Mouse (Mus musculus) regulatory T cell (primary cell): ENCODE measurements around the gene Arhgdib.

ENCODE experiments used
- in situ Hi-C: fragments of 300-600 bp; cut with MboI, MseI; formaldehyde crosslinking; loops from one replicate; pipeline ENCODE4 v1.15.1; 2025; ENCODE audit warnings: high pct_unique_total_duplicates

The Arhgdib gene

DNA sequence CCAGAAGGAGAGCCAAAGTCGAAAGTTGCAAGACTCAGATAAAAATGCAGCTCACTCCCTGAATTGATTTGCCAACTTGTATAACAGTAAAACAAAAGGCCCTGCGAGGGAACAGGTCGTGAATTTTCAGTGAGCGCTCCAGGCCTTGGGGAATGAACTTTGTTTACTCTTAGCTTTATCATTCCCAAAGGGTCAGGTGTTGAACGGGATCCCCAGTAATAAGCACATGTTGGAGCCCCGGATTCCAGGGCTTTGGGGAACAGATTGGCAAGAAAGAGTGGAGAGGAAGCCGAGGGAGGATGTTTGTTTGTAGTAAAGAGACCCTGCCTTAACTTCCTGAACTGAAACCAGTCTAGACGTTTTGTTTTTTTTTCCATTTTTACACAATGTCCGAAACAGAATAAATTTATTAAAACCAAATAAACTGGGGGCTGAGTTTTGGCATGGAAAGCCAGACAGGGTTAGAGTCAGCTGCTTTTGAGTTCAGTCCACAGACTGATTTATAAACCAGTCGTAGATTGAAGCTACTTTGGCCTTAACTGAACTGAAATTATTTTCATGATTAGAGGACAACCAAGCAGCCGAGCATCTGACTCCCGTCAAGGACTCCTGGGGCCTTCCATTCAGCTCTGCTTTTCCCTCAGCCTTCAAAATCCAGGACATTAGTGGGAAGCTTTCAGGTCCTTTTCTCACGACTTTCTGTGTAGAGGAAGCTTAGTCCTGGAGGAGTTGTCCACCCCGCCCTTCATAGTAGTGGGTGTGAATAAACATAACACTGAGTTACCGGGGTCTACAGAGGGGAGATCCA lies 47.0 kb downstream of the Arhgdib start:
- in situ Hi-C loops = no loop called here

DNA sequence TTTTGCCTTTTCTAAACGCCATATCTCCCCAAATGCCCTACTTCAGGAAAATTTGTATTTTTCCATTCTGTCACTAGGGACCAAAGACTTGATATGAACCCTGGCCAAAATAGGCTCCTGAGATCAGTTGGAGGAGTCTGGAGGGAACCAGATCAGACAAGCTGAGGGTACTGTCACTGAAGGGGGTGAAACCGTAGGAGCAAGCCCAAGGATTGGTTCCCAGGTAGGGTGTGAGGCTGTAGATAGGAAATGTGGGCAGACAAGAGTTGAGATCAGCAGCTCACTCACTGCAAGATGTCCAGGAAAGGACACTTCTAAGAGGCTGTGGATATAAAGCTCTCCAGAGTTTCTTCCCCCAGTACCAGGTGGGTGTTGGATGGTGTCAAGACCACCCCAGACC lies 49.7 kb downstream of the Arhgdib start:
- in situ Hi-C loops = no loop called here

DNA sequence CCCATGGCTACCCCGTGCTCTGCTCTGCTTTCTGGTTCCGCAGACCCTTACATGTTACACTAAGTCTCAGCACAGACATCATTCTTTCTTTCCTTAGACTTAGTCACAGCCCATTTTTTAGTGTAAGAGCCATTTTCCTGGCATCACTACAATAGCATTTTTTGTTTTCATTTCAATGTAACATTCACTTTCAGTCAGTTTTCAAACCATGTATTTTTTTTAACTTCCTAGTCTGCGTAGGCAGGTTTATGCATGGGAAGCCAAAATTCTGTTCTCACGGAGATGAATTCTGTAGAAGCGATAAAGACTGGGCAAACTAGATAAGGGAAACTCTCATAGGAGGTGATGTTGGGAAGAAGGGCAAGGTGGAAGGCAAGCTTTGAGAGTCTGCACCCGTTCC lies 52.1 kb downstream of the Arhgdib start:
- in situ Hi-C loops = loop anchor here (10.0 kb wide), 1 partner anchor 695 kb away; no protein-coding TSS in a partner anchor

DNA sequence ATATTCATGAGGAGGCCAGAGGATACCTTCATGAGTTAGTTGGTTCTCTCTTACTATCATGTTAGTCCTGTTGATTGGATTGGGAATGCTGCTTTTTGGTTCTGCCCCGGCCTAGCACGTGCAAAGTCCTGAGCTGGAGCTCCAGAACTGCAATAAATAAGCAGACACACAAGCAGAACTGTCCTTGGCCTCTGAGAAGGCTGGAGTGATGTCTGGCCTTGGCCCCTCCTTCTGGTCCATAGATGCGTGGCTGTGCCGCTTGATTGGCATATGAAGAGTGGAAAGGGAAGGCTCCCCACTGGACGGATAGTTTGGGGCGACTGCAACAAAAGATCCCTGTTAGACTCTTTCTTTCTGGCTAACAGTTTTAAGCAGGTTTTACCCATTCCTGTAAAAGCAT lies 52.6 kb downstream of the Arhgdib start:
- in situ Hi-C loops = loop anchor here (10.0 kb wide), 1 partner anchor 694 kb away; no protein-coding TSS in a partner anchor

DNA sequence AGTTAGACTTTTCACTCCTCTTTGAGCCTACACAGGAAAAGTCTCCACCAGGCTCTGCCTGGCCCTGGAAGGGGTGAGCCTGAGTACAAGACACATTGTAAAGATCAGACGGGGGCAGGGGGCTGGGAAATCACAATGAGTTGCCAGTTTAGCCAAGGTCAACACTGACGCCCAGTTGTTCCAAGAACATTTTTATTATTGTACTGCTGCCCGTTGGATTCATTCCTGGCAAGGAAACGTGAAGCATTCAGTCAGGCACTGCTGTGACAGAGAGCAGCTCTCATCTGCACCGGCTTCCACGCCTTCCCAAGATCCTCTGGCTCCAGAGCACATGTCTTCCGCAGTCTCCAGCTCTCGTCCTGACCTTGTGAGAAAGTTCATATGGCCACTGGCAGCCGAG lies 53.8 kb downstream of the Arhgdib start:
- in situ Hi-C loops = loop anchor here (10.0 kb wide), 1 partner anchor 693 kb away; no protein-coding TSS in a partner anchor

DNA sequence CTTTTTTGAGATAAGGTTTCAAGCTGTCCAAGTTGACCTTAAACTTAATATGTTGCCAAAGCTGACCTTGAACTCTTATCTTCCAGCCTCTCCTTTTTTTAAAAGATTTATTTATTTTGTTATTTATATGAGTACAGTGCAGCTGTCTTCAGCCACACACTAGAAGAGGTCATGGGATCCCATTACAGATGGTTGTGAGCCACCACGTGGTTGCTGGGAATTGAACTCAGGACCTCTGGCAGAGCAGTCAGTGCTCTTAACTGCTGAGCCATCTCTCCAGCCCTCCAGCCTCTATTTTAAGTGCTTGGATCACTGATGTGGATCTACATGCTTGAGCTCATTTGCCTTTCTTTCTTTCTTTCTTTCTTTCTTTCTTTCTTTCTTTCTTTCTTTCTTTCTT lies 56.9 kb downstream of the Arhgdib start:
- in situ Hi-C loops = loop anchor here (10.0 kb wide), 1 partner anchor 690 kb away; no protein-coding TSS in a partner anchor

DNA sequence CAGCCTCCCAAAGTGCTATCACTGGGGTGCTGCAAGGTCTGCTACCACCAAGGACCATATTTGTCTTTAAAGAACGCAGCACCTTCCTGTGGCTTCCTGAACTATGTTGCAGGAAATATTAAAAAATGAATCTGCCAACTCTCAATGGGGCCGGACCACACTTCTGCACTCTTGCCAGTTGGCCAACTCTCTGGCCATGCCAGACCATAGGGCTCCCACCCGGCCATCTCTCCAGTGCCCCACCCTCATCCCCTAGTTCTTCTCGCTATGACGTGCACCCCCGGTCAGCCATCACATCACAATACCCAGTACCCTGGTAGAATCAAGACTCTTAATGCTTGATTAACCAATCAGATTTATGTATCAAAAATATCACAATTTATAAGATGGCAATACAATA lies 57.7 kb downstream of the Arhgdib start:
- in situ Hi-C loops = loop anchor here (10.0 kb wide), 1 partner anchor 689 kb away; no protein-coding TSS in a partner anchor

DNA sequence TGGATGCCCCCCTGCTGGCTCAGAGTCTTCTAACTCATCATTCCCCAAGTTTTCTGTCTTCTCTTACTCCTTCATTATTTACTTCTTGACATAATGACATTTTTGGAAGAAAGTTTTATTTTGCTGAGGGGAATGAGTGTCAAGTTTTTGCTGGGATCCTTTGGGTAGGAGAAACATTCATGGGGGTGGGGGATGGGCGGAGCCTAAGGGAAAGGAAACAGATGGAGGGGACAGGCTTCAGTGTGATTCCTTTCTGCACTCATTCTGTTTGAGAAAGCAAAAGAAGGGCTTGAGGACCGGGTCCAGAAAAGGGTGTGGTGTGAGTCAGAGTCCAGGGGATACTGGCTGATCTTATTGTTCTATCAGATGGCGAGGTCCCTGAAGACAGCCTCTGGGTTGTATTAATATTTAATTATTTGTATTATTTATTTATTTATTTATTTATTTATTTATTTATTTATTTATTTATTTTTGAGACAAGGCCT lies 58.2 kb downstream of the Arhgdib start:
- in situ Hi-C loops = loop anchor here (10.0 kb wide), 1 partner anchor 689 kb away; no protein-coding TSS in a partner anchor

DNA sequence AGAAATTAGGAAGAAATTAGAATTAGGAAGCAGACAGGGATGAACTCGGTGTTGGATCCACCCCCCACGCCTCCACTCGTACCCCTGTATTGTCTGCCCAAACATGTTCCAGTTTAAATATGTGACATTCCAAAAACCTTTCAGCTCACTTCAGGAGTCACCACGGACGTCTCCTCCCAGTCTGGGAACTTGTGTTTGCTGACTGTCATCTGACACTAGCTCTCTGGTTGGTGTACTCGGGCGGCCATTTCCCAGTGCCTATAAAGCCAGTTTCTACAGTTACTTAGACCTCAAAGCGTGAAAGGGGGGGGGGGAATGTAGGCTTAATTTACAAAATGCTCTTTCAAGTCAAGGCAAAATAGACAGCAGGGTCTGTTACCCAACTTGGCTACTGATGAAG lies 60.0 kb downstream of the Arhgdib start:
- in situ Hi-C loops = loop anchor here (10.0 kb wide), 1 partner anchor 687 kb away; no protein-coding TSS in a partner anchor

DNA sequence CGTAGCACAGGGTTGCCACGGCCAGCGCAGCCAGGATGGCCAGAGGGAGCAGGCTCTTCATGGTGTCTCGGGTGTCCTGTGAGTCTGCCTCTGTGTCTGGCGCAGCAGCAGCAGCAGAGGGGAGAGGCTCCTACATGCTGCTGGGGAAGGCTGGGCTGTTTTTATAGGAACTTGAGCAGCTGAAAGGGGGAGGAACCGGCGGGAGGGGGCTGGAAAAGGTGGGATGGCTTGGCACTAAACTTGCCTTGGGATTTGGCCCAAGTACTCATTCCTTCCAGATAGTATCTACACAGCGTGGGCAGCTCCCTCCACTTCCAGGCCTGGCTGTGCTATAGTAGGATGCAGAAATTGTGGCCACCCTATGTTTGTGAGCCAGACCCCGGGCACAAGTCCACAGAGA lies 66.0 kb downstream of the Arhgdib start, which contains the start of gene Mgp:
TSS of gene Mgp (minus strand) at position 154 of the 400 bp plus-strand sequence.
- in situ Hi-C loops = no loop called here

DNA sequence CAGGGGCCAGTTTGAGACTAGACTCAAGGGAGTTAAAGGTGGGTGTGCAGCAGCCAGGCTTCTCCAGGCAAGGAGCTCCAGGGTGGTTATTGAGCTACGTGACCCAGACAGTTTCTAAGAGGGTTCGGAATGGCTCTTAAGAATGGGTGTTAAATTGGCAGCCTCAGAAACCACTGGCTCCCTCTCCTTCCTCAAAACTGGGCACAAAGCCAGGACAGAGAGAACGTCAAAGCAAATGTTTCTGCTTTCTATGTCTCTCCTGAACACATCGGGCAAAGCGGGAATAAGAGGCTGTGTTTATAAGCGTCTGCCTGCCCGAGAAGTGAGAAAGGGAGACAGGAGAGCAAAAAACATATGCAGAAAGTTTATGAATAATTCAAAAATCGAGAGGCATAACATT lies 67.1 kb downstream of the Arhgdib start:
- in situ Hi-C loops = no loop called here
